Comparison of ENCODE assay signal across 9 mouse cellular contexts in genomic region chr7:130977794-130978521, GRCm38 (mm10). TPM values are rescaled to one million over a fixed set of nuclear protein-coding genes. Genes with fewer than 3 reads are reported as not detected.
DNase-seq lines count a peak whose midpoint lies in the region; ATAC-seq and TF ChIP-seq lines count a peak whose summit lies in the region.
"Had no signal": no experiment of that assay in that cellular context is flagged by ENCODE, and none has a peak within 500 bp of the region (broad histone marks: within the 10 kb centered on the region; RNA-seq: fewer than 3 reads in every experiment).

No protein-coding gene starts in this region.

- H3K9me3 ChIP-seq in hindbrain, postnatal 0 days (ENCODE audit: low read length) = no peaks in the 10 kb centered on the region

- intact Hi-C loops in gastrocnemius, adult 2 months (cut with DNase I) = no loop called here

- no peak overlapping the region for H3K4me2 ChIP-seq in hindbrain, postnatal 0 days (ENCODE audit: low read depth, low read length)

- H3K4me1 ChIP-seq in hindbrain, postnatal 0 days (ENCODE audit: insufficient read depth, low read length) = peaks cover 12% of the 10 kb centered on the region

- peak; percentile 82 for DNase-seq in 3134 (ENCODE audit: extremely low read depth, insufficient read length, low spot score)
- peak; percentile 85 for DNase-seq in cerebellum, adult 11-12 months
- peak; percentile 87 for DNase-seq in gastrocnemius, adult 2 months
- peak; percentile 79 for DNase-seq in hindbrain, postnatal 0 days (ENCODE audit: low spot score)
- peak; percentile 58 to 64 for DNase-seq in left cerebral cortex, adult 18-20 months (ENCODE audit: low spot score in 2 of 2)
- DNase-seq in lung, postnatal 25 days (ENCODE audit: low spot score) = peak; percentile 94
- peak; percentile 79 for DNase-seq in testis, postnatal 10 days (ENCODE audit: low spot score)
- DNase-seq in thymus, postnatal 0 days (ENCODE audit: low spot score) = no peak

- TF ChIP-seq CTCF in gastrocnemius, adult 2 months (IDR thresholded peaks at IDR 0.05) = no peak
- no peak for TF ChIP-seq CTCF in hindbrain, postnatal 0 days (IDR thresholded peaks at IDR 0.05; ENCODE audit: low read depth)

- no peak overlapping the region for H3K4me3 ChIP-seq in gastrocnemius, adult 2 months
- H3K4me3 ChIP-seq in hindbrain, postnatal 0 days (ENCODE audit: low read length) = no peak overlapping the region
- H3K4me3 ChIP-seq: erythroblast, embryonic 14.5 days had no signal

- H3K27ac ChIP-seq in gastrocnemius, adult 2 months = peak overlapping the region; percentile 73
- no peak overlapping the region for H3K27ac ChIP-seq in hindbrain, postnatal 0 days

- H3K9ac ChIP-seq in hindbrain, postnatal 0 days (replicated peaks; ENCODE audit: low read length) = no peak overlapping the region

- H3K27me3 ChIP-seq in hindbrain, postnatal 0 days (ENCODE audit: insufficient read depth, low read length) = no peaks in the 10 kb centered on the region

- peak; percentile 83 for ATAC-seq in hindbrain, postnatal 0 days

- no peaks in the 10 kb centered on the region for H3K36me3 ChIP-seq in hindbrain, postnatal 0 days (ENCODE audit: insufficient read depth, low read length)

- 24% methylated on average over 5 of the region's 5 CpGs for WGBS in hindbrain, postnatal 0 days

RNA-seq across cellular contexts. Expression of gene Htra1, which starts 42.0 kb away (rescaled TPM):
- total RNA-seq in gastrocnemius, adult 2 months (2021) = 10 to 100 TPM; 23.9 to 32.6 TPM
- 58.0 and 58.7 TPM in 2 replicates for total RNA-seq in hindbrain, postnatal 0 days (2014; rRNA removed)
- polyA plus RNA-seq in hindbrain, postnatal 0 days (2015; fragmentation: Nextera tagmentation; extraction: Ambion mirVana) = 49.4 and 55.0 TPM in 2 replicates
- total RNA-seq in left cerebral cortex, adult 18-20 months (2021) = 100 to 1,000 TPM; 179 to 186 TPM
- 8.4 and 9.2 TPM in 2 replicates for polyA plus RNA-seq in thymus, postnatal 0 days (2015; fragmentation: Nextera tagmentation; extraction: Ambion mirVana)
- polyA plus RNA-seq: erythroblast, embryonic 14.5 days had no signal

RNA-seq across cellular contexts. Expression of gene Dmbt1, which starts 53.9 kb away (rescaled TPM):
- not detected for total RNA-seq in gastrocnemius, adult 2 months (2021)
- not detected in 2 replicates for total RNA-seq in hindbrain, postnatal 0 days (2014; rRNA removed)
- polyA plus RNA-seq in hindbrain, postnatal 0 days (2015; fragmentation: Nextera tagmentation; extraction: Ambion mirVana) = not detected in 2 replicates
- not detected for total RNA-seq in left cerebral cortex, adult 18-20 months (2021)
- polyA plus RNA-seq in thymus, postnatal 0 days (2015; fragmentation: Nextera tagmentation; extraction: Ambion mirVana) = 0.35 and 0.49 TPM in 2 replicates
- polyA plus RNA-seq: erythroblast, embryonic 14.5 days had no signal
